ENCODE assay signal across 18 mouse cellular contexts in genomic region chr1:133779043-133779442, GRCm38 (mm10). TPM values are rescaled to one million over a fixed set of nuclear protein-coding genes. Genes with fewer than 3 reads are reported as not detected.
DNase-seq lines count a peak whose midpoint lies in the region; ATAC-seq and TF ChIP-seq lines count a peak whose summit lies in the region.
"Had no signal": no experiment of that assay in that cellular context is flagged by ENCODE, and none has a peak within 500 bp of the region (broad histone marks: within the 10 kb centered on the region; RNA-seq: fewer than 3 reads in every experiment).

No protein-coding gene starts in this region.

- CTCF ChIA-PET in Patski (lab: Charles Lee), result interaction anchor here (1.0 kb wide), 1 partner anchor 13 kb away, joined by 3 read pairs; no protein-coding TSS in a partner anchor

- H3K9me3 ChIP-seq in liver, postnatal 0 days (ENCODE audit: low read length), result no peaks in the 10 kb centered on the region
- H3K9me3 ChIP-seq in hindbrain, embryonic 16.5 days (ENCODE audit: control insufficient read depth, low read length), result no peaks in the 10 kb centered on the region
- H3K9me3 ChIP-seq: embryonic facial prominence, embryonic 13.5 days; forebrain, embryonic 13.5 days; G1E; limb, embryonic 15.5 days; midbrain, embryonic 13.5 days had no signal

- H3K4me3 ChIP-seq in liver, postnatal 0 days (ENCODE audit: low read depth, low read length), result no peak overlapping the region
- H3K4me3 ChIP-seq in myocyte, result no peak overlapping the region
- no peak overlapping the region for H3K4me3 ChIP-seq in hindbrain, embryonic 16.5 days (ENCODE audit: low read length)
- no peak overlapping the region for H3K4me3 ChIP-seq in layer of hippocampus, adult 2 months
- H3K4me3 ChIP-seq: embryonic facial prominence, embryonic 13.5 days; forebrain, embryonic 13.5 days; heart, adult 2 months; limb, embryonic 15.5 days; midbrain, embryonic 13.5 days had no signal

- in situ Hi-C loops in Patski (cut with MboI; ENCODE audit: low pct_unique_long_range_greater_than_20kb), result no loop called here

- no peak overlapping the region for H3K27ac ChIP-seq in liver, postnatal 0 days (ENCODE audit: low read depth)
- H3K27ac ChIP-seq in hindbrain, embryonic 16.5 days (ENCODE audit: low read depth, low read length), result no peak overlapping the region
- no peak overlapping the region for H3K27ac ChIP-seq in layer of hippocampus, adult 2 months
- H3K27ac ChIP-seq: forebrain, embryonic 13.5 days; heart, adult 2 months; hindbrain, embryonic 14.5 days; limb, embryonic 15.5 days; midbrain, embryonic 13.5 days had no signal

- 84% methylated on average over 1 of the region's 1 CpGs for WGBS in liver, postnatal 0 days (ENCODE audit: insufficient replicate concordance)
- 81% methylated on average over 1 of the region's 1 CpGs for WGBS in hindbrain, embryonic 16.5 days

- DNase-seq in adrenal gland, postnatal 25 days, result peak; percentile 27
- no peak for DNase-seq in adrenal gland, adult 8-10 months
- peak; percentile 44 for DNase-seq in liver, postnatal 0 days
- no peak for DNase-seq in liver
- DNase-seq in Patski (ENCODE audit: low read depth, low spot score), result peak; percentile 90
- DNase-seq in layer of hippocampus, adult 2 months (ENCODE audit: low spot score in 2 of 2), result no peak
- DNase-seq: cerebellum, adult 8-10 months; heart, adult 2 months; thymus, postnatal 14 days had no signal

- POLR2A ChIA-PET in Patski (lab: Charles Lee), result no interaction called here

- TF ChIP-seq CTCF in liver, postnatal 0 days (IDR thresholded peaks at IDR 0.05; ENCODE audit: low read depth), result no peak
- no peak for TF ChIP-seq CTCF in Patski (IDR thresholded peaks at IDR 0.05)
- TF ChIP-seq CTCF in layer of hippocampus, adult 2 months (conservative IDR thresholded peaks at IDR 0.05), result no peak

- H3K79me2 ChIP-seq in myocyte (ENCODE audit: control insufficient read depth, insufficient read depth), result peaks cover 20% of the 10 kb centered on the region

- H3ac ChIP-seq in myocyte (ENCODE audit: control insufficient read depth, insufficient read length), result no peak overlapping the region

- no peaks in the 10 kb centered on the region for H3K27me3 ChIP-seq in liver, postnatal 0 days (ENCODE audit: insufficient read depth, low read length)
- no peaks in the 10 kb centered on the region for H3K27me3 ChIP-seq in Patski
- H3K27me3 ChIP-seq in myocyte (ENCODE audit: control insufficient read depth, insufficient read depth, insufficient read length), result no peaks in the 10 kb centered on the region
- no peaks in the 10 kb centered on the region for H3K27me3 ChIP-seq in hindbrain, embryonic 16.5 days (replicated peaks; ENCODE audit: control insufficient read depth, insufficient read depth, low read length)
- H3K27me3 ChIP-seq: embryonic facial prominence, embryonic 13.5 days; forebrain, embryonic 13.5 days; limb, embryonic 15.5 days; midbrain, embryonic 13.5 days had no signal

- TF ChIP-seq EP300 in liver, postnatal 0 days (IDR thresholded peaks at IDR 0.05; ENCODE audit: low read depth), result no peak

- no peak overlapping the region for H3K9ac ChIP-seq in liver, postnatal 0 days (replicated peaks)
- no peak overlapping the region for H3K9ac ChIP-seq in hindbrain, embryonic 16.5 days (ENCODE audit: low read depth, low read length)
- H3K9ac ChIP-seq: embryonic facial prominence, embryonic 13.5 days; forebrain, embryonic 13.5 days; hindbrain, embryonic 14.5 days; limb, embryonic 15.5 days; midbrain, embryonic 13.5 days had no signal

- TF ChIP-seq POLR2A in myocyte (IDR thresholded peaks at IDR 0.05; ENCODE audit: insufficient read length, low read depth), result no peak

- no peaks in the 10 kb centered on the region; the same call in 1 of the 2 replicates for H3K4me1 ChIP-seq in liver, postnatal 0 days (ENCODE audit: insufficient read depth)
- no peaks in the 10 kb centered on the region for H3K4me1 ChIP-seq in hindbrain, embryonic 16.5 days (ENCODE audit: control insufficient read depth, insufficient read depth, low read depth, low read length)
- H3K4me1 ChIP-seq: forebrain, embryonic 13.5 days had no signal

- no peak for ATAC-seq in liver, postnatal 0 days
- peak; percentile 60 for ATAC-seq in Patski
- ATAC-seq in hindbrain, embryonic 16.5 days, result no peak
- ATAC-seq: forebrain, embryonic 13.5 days; lung, postnatal 0 days; midbrain, embryonic 13.5 days had no signal

- peaks cover 5% of the 10 kb centered on the region; the same call in 1 of the 2 replicates for H3K36me3 ChIP-seq in liver, postnatal 0 days (replicated peaks; ENCODE audit: insufficient read depth, low read length)
- H3K36me3 ChIP-seq in myocyte (ENCODE audit: control insufficient read depth, insufficient read depth), result no peaks in the 10 kb centered on the region
- H3K36me3 ChIP-seq in hindbrain, embryonic 16.5 days (ENCODE audit: control insufficient read depth, insufficient read depth, low read length), result no peaks in the 10 kb centered on the region
- H3K36me3 ChIP-seq: embryonic facial prominence, embryonic 13.5 days; limb, embryonic 15.5 days; midbrain, embryonic 13.5 days had no signal

- no peak overlapping the region for H3K4me2 ChIP-seq in liver, postnatal 0 days (ENCODE audit: low read depth, low read length)
- H3K4me2 ChIP-seq in myocyte (ENCODE audit: low read depth), result peak overlapping the region; percentile 71
- H3K4me2 ChIP-seq in hindbrain, embryonic 16.5 days (ENCODE audit: low read length), result no peak overlapping the region
- H3K4me2 ChIP-seq: embryonic facial prominence, embryonic 13.5 days; forebrain, embryonic 13.5 days; hindbrain, embryonic 14.5 days; limb, embryonic 15.5 days; midbrain, embryonic 13.5 days had no signal

TF ChIP-seq in myocyte, 11 proteins besides CTCF, POLR2A, EP300 and RAD21:
- peak in 1 of 3 experiments; percentile 30 for TF ChIP-seq MYOD1 (IDR thresholded peaks at IDR 0.05; ENCODE audit: control insufficient read depth in 1 of 3, insufficient read length in 2 of 3, low read depth in 2 of 3)
- 0 out of 2 replicates have a peak, but pooled peaks have one; percentile 42 for TF ChIP-seq CEBPB (IDR thresholded peaks at IDR 0.05; ENCODE audit: insufficient read depth, poor library complexity, severe bottlenecking)
- TF ChIP-seq MYOG (IDR thresholded peaks at IDR 0.05; ENCODE audit: control insufficient read depth in 1 of 3, insufficient read depth in 1 of 3, insufficient read length in 2 of 3, low read depth in 2 of 3), result no peak
- TF ChIP-seq REST (IDR thresholded peaks at IDR 0.05; ENCODE audit: insufficient read depth, insufficient read length), result no peak
- TF ChIP-seq TCF12 (IDR thresholded peaks at IDR 0.05; ENCODE audit: insufficient read depth, poor library complexity, severe bottlenecking), result peak; percentile 20
- TF ChIP-seq USF1 (IDR thresholded peaks at IDR 0.05; ENCODE audit: low read depth), result no peak
- no peak for TF ChIP-seq MAX (IDR thresholded peaks at IDR 0.05; ENCODE audit: low read depth)

RNA-seq across cellular contexts. Expression of gene Atp2b4, which starts 21.8 kb away (rescaled TPM):
- 20.7 and 25.7 TPM in 2 replicates for total RNA-seq in adrenal gland, postnatal 25 days (2021)
- total RNA-seq in adrenal gland, adult 8-10 months (2022), result 10 to 100 TPM; 32.1 to 71.7 (median 45.6) TPM
- 6.6 and 9.9 TPM in 2 replicates for polyA plus RNA-seq in liver, postnatal 0 days (2015; fragmentation: Nextera tagmentation; extraction: Ambion mirVana)
- polyA plus RNA-seq in Patski (2021), result 5.1 TPM
- polyA plus RNA-seq in myocyte (2012; fragmentation: generic; extraction: Trizol), result 28.1 TPM
- polyA plus RNA-seq in hindbrain, embryonic 16.5 days (2015; fragmentation: Nextera tagmentation; extraction: Ambion mirVana), result 13.6 and 14.7 TPM in 2 replicates
- 10 to 100 TPM; 78.4 to 89.6 TPM for total RNA-seq in layer of hippocampus, adult 2 months (2021)

Comparison
In these comparisons a context has a peak if more than half of its experiments do, and no peak if none do; other contexts are left out.
1. DNase-seq: peak in adrenal gland, postnatal 25 days (single experiment), liver, postnatal 0 days (single experiment) and Patski (single experiment); none in adrenal gland, adult 8-10 months (single experiment), liver (single experiment) and layer of hippocampus, adult 2 months (0 of 2).